Mouse (Mus musculus) large intestine, adult 2 months (tissue): ENCODE results near the gene A830005F24Rik. TPM values are rescaled to one million over a fixed set of nuclear protein-coding genes. Genes with fewer than 3 reads are reported as not detected.

ENCODE experiments used
- DNase-seq: peaks from one replicate; pipeline ENCODE4 v3.0.0-alpha.2; 2012; ENCODE audit warnings: low read depth, low spot score
- WGBS: fragments of 180-500 bp; shearing (Covaris S2); methylation state at CpG from one replicate; pipeline ENCODE4 v1.1.7; 2018; 5-methylcytosine and 5-hydroxymethylcytosine counted together
- polyA plus RNA-seq: library from polyadenylated mRNA; depleted of rRNA; stranded (reverse); fragments of >200 nt; gene quantifications from 2 replicates; pipeline ENCODE4 v1.2.3, GENCODE M21; 2012; rRNA removed

A830005F24Rik gene
- polyA plus RNA-seq, 1 experiment, result not detected

DNA sequence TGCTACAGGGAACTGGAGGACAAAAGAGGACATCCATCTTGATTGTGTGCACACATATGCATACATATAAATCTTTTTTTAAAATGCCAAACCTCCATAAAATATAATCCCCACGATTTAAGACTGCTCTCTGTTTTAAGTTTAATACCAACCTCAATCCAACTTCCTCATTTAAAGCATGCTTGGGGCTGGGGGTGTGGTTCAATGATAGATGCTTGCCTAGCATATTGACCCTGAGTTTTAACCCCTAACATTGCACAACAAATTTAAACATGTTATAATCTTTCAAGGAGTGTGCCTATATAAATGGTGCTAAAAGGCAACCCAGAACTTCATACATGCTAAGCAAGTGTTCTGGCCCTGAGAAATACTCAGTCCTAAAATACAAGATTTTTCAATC, 27.1 kb downstream of the A830005F24Rik start:
- WGBS, result 6% methylated on average over 1 of the region's 1 CpGs
- no peak for DNase-seq

DNA sequence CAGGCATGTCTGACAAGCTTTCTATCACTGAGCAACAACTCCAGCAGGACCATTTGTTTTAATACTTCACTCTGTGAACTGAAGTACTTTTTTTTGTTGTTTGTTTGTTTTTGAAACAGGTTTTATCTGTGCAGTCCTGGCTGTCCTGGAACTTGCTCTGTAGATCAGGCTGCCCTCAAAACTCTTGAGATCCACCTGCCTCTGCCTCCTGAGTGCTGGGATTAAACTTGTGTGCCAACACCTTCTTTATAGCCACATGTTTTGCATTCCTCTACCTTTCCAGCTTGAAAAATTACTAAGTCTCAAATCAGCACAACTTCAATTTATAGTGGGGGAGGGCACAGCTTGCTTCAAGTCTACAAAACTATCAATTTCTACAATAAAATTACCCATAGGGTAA, 31.0 kb downstream of the A830005F24Rik start:
- DNase-seq, result no peak

DNA sequence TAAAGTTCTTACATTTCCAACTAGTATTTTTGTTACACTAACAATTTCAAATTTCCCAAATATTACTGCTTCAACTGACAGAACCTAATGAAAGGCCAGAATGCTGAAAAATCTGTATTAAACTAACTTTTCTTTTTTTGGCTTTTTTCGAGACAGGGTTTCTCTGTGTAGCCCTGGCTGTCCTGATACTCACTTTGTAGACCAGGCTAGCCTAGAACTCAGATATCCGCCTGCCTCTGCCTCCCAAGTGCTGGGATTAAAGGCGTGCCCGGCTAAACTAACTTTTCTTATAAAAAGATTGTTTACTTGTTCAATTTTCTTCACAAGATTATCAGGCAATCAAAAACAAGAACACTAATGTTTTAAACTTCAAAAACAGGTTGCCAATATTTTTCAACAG, 31.5 kb downstream of the A830005F24Rik start:
- WGBS, result 15% methylated on average over 4 of the region's 4 CpGs
- no peak for DNase-seq

GRCm38 (mm10) chr13:48545476-48546281, 32.3 kb downstream of the A830005F24Rik start:
- DNase-seq, result peak; percentile 94
- WGBS, result under 1% methylated on average over 67 of the region's 72 CpGs

DNA sequence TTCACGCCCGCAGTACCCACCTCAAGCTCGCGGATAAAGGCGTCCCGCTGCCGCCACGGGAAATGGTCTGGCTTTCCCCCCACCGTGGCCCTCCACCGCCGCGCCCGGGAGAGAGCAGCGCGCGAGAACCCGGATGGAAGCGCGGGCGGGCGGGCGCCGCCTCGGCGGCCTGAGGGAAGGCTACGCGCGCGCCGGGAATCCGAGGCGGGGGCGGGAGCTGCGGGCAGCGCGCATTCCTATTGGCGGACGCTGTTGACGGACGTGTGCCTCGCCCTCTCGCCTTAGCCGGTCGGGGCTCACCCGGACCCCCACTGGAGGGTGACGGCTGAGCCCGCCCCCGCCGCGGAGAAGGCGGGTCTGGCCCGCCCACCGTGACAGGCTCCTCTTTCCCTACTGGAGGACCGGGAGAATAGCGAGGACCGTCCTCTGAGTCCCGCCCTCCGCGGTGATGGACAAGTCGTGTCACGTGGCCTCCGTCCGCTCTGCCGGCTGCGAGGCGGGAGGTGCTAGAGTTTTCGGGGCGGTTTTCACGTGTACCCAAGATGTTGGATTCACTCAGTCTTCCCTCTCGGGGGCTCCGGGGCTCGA, 33.1 kb downstream of the A830005F24Rik start:
- DNase-seq, result peak; percentile 89
- under 1% methylated on average over 72 of the region's 72 CpGs for WGBS

DNA sequence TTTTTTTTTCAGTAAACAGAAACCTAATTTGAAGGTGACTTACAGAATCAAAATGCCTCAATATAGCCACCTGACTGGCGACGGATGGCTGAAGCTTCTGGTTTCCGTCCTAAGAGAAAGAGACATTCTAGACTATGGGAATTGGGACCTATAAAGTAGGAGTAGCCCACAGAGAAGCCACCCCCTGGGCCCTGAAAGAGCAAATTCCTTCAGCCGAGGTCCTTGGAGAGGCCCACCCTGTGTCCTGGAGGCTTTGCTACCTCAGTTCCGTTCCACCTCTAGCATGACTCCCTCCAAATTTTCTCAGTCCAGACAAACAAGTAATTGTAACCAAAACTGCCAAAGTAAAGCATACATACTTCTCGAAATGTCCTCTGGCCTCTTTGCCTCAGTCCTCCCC, 34.3 kb downstream of the A830005F24Rik start:
- WGBS, result 96% methylated on average over 6 of the region's 6 CpGs
- no peak for DNase-seq

- WGBS, result 89% methylated on average over 5 of the region's 5 CpGs
- no peak for DNase-seq
These were observed 34.9 kb downstream of the A830005F24Rik start for GRCm38 (mm10) chr13:48548296-48548695.

DNA sequence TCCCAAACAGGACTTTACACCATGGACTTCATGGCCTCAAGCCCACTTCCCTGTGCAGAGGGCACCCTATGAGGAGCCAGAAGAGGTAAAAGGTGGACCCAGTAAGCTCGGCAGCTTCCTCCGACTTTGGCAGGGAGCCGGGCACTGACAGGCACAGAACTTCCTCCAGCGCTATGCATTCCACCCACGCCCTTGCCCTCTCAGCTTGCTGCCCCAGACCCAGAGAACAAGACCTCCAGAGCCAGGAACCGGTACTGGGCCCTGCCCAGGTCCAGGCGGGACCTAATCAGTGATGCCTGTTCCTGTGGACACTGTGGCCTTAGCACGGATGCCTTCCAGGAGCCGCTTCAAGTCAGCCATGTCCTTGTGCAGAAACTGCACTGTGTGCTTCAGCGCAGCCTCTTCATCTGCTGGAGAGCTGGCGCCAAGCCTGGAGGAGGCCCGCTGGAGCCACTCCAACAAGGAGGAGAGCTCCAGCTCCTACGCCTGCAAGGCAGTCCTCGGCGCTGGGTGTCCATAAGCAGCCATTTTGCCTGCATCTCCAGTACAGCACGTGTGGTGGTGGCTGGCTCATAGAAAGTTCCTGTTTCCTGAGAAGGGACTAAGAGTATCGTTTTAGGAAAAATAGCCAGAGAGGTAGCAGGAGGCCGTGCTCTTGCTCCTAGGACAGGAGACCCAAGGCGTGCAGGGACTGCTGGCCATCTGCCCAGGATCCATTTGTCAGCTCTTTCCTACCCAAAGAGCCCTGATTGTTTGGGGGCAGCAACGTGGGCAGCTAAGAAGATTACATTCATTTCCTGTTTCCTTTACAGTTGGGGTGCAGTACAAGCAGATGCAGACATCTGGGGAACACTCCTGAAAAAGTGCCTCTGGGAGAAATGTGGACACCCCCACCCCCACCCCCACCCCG, 39.1 kb downstream of the A830005F24Rik start:
- 5% methylated on average over 21 of the region's 21 CpGs for WGBS
- peak; percentile 67 for DNase-seq

DNA sequence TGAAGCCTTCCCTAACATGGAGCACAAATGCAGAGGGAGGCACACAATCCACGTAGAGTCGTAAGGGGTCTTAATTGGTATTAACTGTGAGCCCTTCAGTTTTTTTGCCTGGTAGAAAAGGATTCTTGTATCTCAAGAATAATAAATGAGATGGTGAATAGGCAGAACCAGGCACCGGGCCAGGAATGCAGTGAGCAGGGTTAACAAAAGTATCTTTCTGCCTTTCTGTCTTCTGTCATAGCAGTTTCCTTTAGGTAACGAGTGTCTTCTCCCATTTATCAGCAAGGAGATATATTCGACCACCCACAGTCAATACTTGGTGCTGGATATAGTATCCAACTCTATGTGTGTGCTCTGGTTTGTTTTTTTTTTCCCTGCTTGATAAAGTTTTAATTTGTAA, 40.1 kb downstream of the A830005F24Rik start:
- 82% methylated on average over 5 of the region's 5 CpGs for WGBS
- DNase-seq, result no peak

DNA sequence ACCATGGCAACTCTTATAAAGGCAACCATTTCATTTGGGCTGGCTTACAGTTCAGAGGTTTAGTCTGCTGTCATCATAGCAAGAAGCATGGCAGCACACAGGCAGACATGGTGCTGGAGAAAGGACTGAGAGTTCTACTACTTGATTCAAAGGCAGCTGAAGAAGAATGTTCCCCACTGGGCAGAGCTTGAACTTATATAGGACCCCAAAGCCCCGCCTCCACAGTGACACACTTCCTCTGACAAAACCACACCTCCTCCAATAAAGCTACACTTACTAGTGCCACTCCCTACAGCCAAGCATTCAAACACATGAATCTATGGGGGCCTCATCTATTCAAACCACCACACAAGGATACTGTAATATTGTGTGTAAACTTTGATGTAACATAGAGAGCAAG, 41.2 kb downstream of the A830005F24Rik start:
- WGBS, result 92% methylated on average over 1 of the region's 1 CpGs
- DNase-seq, result no peak

GRCm38 (mm10) chr13:48555976-48556375, 42.6 kb downstream of the A830005F24Rik start:
- 82% methylated on average over 1 of the region's 1 CpGs for WGBS

GRCm38 (mm10) chr13:48561481-48561880, 48.1 kb downstream of the A830005F24Rik start:
- DNase-seq, result no peak
- 95% methylated on average over 2 of the region's 2 CpGs for WGBS

More at GRCm38 (mm10) chr13:48555976-48556375, 42.6 kb downstream of the A830005F24Rik start:
- DNase-seq, result no peak

GRCm38 (mm10) chr13:48562336-48562735, 49.0 kb downstream of the A830005F24Rik start:
- DNase-seq, result no peak
- WGBS, result 79% methylated on average over 5 of the region's 5 CpGs

Other genes with a start within 250 kb of the A830005F24Rik start
- 3.4 and 11.5 TPM in 2 replicates for gene Zfp169, start 119 bp upstream of the A830005F24Rik start, polyA plus RNA-seq
- gene Ptpdc1, start 112.1 kb downstream of the A830005F24Rik start, polyA plus RNA-seq, result 0.58 and 0.82 TPM in 2 replicates
- gene Barx1, start 149.4 kb downstream of the A830005F24Rik start, polyA plus RNA-seq, result not detected in 2 replicates